ENCODE assay signal across 21 mouse cellular contexts in the genomic region with DNA sequence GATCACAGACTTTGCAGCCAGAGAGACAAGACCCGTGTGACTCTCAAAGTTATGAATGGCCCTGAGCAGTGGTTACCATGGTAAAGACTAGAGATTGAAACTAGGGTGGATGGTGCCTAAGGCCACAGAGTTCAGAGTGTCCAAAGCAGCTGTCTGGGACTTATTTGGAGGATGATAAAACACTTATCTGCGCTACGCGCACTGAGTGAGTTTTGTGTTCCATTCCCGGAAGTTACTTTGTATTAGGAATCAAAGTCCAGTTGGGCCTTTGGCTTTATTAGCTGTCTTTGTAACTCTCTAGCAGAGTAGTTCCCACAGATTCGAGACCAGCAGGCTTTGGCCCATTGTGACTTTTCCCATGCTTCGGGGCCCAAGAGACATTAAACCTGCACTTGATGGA.
DNase-seq lines count a peak whose midpoint lies in the region; ATAC-seq and TF ChIP-seq lines count a peak whose summit lies in the region.
"Had no signal": no experiment of that assay in that cellular context is flagged by ENCODE, and none has a peak within 500 bp of the region (broad histone marks: within the 10 kb centered on the region; RNA-seq: fewer than 3 reads in every experiment).

No protein-coding gene starts in this region.

- H3K4me2 ChIP-seq in lung, embryonic 16.5 days (ENCODE audit: low read depth, low read length), result no peak overlapping the region
- H3K4me2 ChIP-seq in intestine, postnatal 0 days (replicated peaks; ENCODE audit: low read depth), result no peak overlapping the region
- H3K4me2 ChIP-seq in stomach, postnatal 0 days (replicated peaks; ENCODE audit: low read depth), result no peak overlapping the region
- no peak overlapping the region for H3K4me2 ChIP-seq in hindbrain, embryonic 16.5 days (ENCODE audit: low read length)
- H3K4me2 ChIP-seq: hindbrain, embryonic 12.5 days; lung, embryonic 14.5 days; stomach, embryonic 15.5 days had no signal

- H3K36me3 ChIP-seq in lung, embryonic 16.5 days (ENCODE audit: control insufficient read depth, insufficient read depth, low read length), result no peaks in the 10 kb centered on the region
- no peaks in the 10 kb centered on the region for H3K36me3 ChIP-seq in intestine, postnatal 0 days (ENCODE audit: control insufficient read depth, insufficient read depth)
- H3K36me3 ChIP-seq in stomach, postnatal 0 days (ENCODE audit: control insufficient read depth, insufficient read depth, low read length), result no peaks in the 10 kb centered on the region
- H3K36me3 ChIP-seq in hindbrain, embryonic 16.5 days (ENCODE audit: control insufficient read depth, insufficient read depth, low read length), result no peaks in the 10 kb centered on the region
- H3K36me3 ChIP-seq: hindbrain, embryonic 12.5 days; stomach, embryonic 15.5 days had no signal

- ATAC-seq in lung, embryonic 16.5 days (ENCODE audit: low read depth), result no peak
- ATAC-seq in intestine, postnatal 0 days, result peak; percentile 71
- ATAC-seq in stomach, postnatal 0 days (ENCODE audit: low FRiP score, low TSS enrichment), result peak; percentile 49; the same call in 1 of the 2 replicates
- no peak for ATAC-seq in hindbrain, embryonic 16.5 days
- ATAC-seq: activated CD4-positive, CD25-positive, alpha-beta regulatory T cell, adult 4 months; forebrain, embryonic 16.5 days had no signal

- DNase-seq in gastrocnemius, adult 2 months, result peak; percentile 25
- DNase-seq in gastrocnemius, postnatal 36 days, result no peak
- DNase-seq in lung, postnatal 14 days, result no peak
- no peak for DNase-seq in stomach, postnatal 0 days (ENCODE audit: low spot score)
- no peak for DNase-seq in urinary bladder, postnatal 36 days (ENCODE audit: low spot score in 2 of 2)
- DNase-seq: adrenal gland, postnatal 36 days; cerebellum, postnatal 10 days; embryo, embryonic 11 days; kidney, adult 18-20 months; kidney, postnatal 36 days; liver; lung, embryonic 14.5 days; right cerebral cortex, postnatal 4 days had no signal

- 0 out of 2 replicates have a peak, but pooled peaks cover 3% of the 10 kb centered on the region for H3K4me1 ChIP-seq in lung, embryonic 16.5 days (replicated peaks; ENCODE audit: control insufficient read depth, insufficient read depth, low read length)
- no peaks in the 10 kb centered on the region for H3K4me1 ChIP-seq in intestine, postnatal 0 days (replicated peaks; ENCODE audit: control insufficient read depth, insufficient read depth, low read length)
- H3K4me1 ChIP-seq in stomach, postnatal 0 days (replicated peaks; ENCODE audit: control insufficient read depth, insufficient read depth), result no peaks in the 10 kb centered on the region
- no peaks in the 10 kb centered on the region for H3K4me1 ChIP-seq in hindbrain, embryonic 16.5 days (ENCODE audit: control insufficient read depth, insufficient read depth, low read depth, low read length)
- H3K4me1 ChIP-seq: hindbrain, embryonic 12.5 days; megakaryocyte, embryonic 14.5 days; stomach, embryonic 15.5 days had no signal

- no peak for TF ChIP-seq EP300 in stomach, postnatal 0 days (optimal IDR thresholded peaks at IDR 0.05)

- peak overlapping the region; percentile 72 for H3K27ac ChIP-seq in gastrocnemius, adult 2 months
- 0 out of 2 replicates have a peak overlapping the region, but pooled peaks have one; percentile 12 for H3K27ac ChIP-seq in lung, embryonic 16.5 days (ENCODE audit: low read length)
- no peak overlapping the region for H3K27ac ChIP-seq in intestine, postnatal 0 days (ENCODE audit: low read depth, low read length)
- H3K27ac ChIP-seq in stomach, postnatal 0 days (replicated peaks), result peak overlapping the region; percentile 9; the same call in 1 of the 2 replicates
- H3K27ac ChIP-seq in hindbrain, embryonic 16.5 days (ENCODE audit: low read depth, low read length), result no peak overlapping the region
- H3K27ac ChIP-seq: hindbrain, embryonic 12.5 days; stomach, embryonic 15.5 days had no signal

- WGBS in lung, embryonic 16.5 days, result 80% methylated on average over 7 of the region's 7 CpGs
- 48% methylated on average over 7 of the region's 7 CpGs for WGBS in intestine, postnatal 0 days
- 72% methylated on average over 7 of the region's 7 CpGs for WGBS in stomach, postnatal 0 days
- WGBS in hindbrain, embryonic 16.5 days, result 69% methylated on average over 7 of the region's 7 CpGs

- no peak overlapping the region for H3K9ac ChIP-seq in lung, embryonic 16.5 days (ENCODE audit: low read length)
- no peak overlapping the region for H3K9ac ChIP-seq in intestine, postnatal 0 days (ENCODE audit: low read depth, low read length)
- H3K9ac ChIP-seq in stomach, postnatal 0 days (ENCODE audit: low read length), result no peak overlapping the region
- H3K9ac ChIP-seq in hindbrain, embryonic 16.5 days (ENCODE audit: low read depth, low read length), result no peak overlapping the region
- H3K9ac ChIP-seq: hindbrain, embryonic 12.5 days; lung, embryonic 14.5 days; stomach, embryonic 15.5 days had no signal

- H3K4me3 ChIP-seq in gastrocnemius, adult 2 months, result no peak overlapping the region; the same call in 1 of the 2 replicates
- H3K4me3 ChIP-seq in lung, embryonic 16.5 days (ENCODE audit: low read length), result no peak overlapping the region
- no peak overlapping the region for H3K4me3 ChIP-seq in intestine, postnatal 0 days (ENCODE audit: low read depth, low read length)
- H3K4me3 ChIP-seq in stomach, postnatal 0 days (ENCODE audit: low read depth, low read length), result no peak overlapping the region
- H3K4me3 ChIP-seq in hindbrain, embryonic 16.5 days (ENCODE audit: low read length), result no peak overlapping the region
- H3K4me3 ChIP-seq: hindbrain, embryonic 12.5 days; megakaryocyte, embryonic 14.5 days; stomach, embryonic 15.5 days had no signal

- no peaks in the 10 kb centered on the region for H3K9me3 ChIP-seq in lung, embryonic 16.5 days (ENCODE audit: control insufficient read depth, low read length)
- H3K9me3 ChIP-seq in intestine, postnatal 0 days (ENCODE audit: control insufficient read depth), result no peaks in the 10 kb centered on the region
- H3K9me3 ChIP-seq in stomach, postnatal 0 days (ENCODE audit: control insufficient read depth, low read length), result no peaks in the 10 kb centered on the region
- H3K9me3 ChIP-seq in hindbrain, embryonic 16.5 days (ENCODE audit: control insufficient read depth, low read length), result no peaks in the 10 kb centered on the region
- H3K9me3 ChIP-seq: hindbrain, embryonic 12.5 days; megakaryocyte, embryonic 14.5 days; stomach, embryonic 15.5 days had no signal

- TF ChIP-seq CTCF in gastrocnemius, adult 2 months (IDR thresholded peaks at IDR 0.05), result no peak
- TF ChIP-seq CTCF in intestine, postnatal 0 days (IDR thresholded peaks at IDR 0.05; ENCODE audit: low read depth), result no peak
- TF ChIP-seq CTCF in stomach, postnatal 0 days (IDR thresholded peaks at IDR 0.05; ENCODE audit: low read depth), result no peak

- no peaks in the 10 kb centered on the region for H3K27me3 ChIP-seq in lung, embryonic 16.5 days (ENCODE audit: control insufficient read depth, insufficient read depth, low read depth, low read length)
- no peaks in the 10 kb centered on the region for H3K27me3 ChIP-seq in intestine, postnatal 0 days (replicated peaks; ENCODE audit: control insufficient read depth, insufficient read depth, low read length)
- H3K27me3 ChIP-seq in stomach, postnatal 0 days (ENCODE audit: control insufficient read depth, insufficient read depth, low read length), result no peaks in the 10 kb centered on the region
- no peaks in the 10 kb centered on the region for H3K27me3 ChIP-seq in hindbrain, embryonic 16.5 days (replicated peaks; ENCODE audit: control insufficient read depth, insufficient read depth, low read length)
- H3K27me3 ChIP-seq: hindbrain, embryonic 12.5 days; megakaryocyte, embryonic 14.5 days; stomach, embryonic 15.5 days had no signal

- intact Hi-C loops in gastrocnemius, adult 2 months (cut with DNase I), result no loop called here
- intact Hi-C loops in gastrocnemius, postnatal 36 days (cut with DNase I), result no loop called here

Comparison
In these comparisons a context has a peak if more than half of its experiments do, and no peak if none do; other contexts are left out.
1. H3K27ac ChIP-seq: peak in gastrocnemius, adult 2 months (single experiment), lung, embryonic 16.5 days (single experiment) and stomach, postnatal 0 days (single experiment); none in intestine, postnatal 0 days (single experiment) and hindbrain, embryonic 16.5 days (single experiment).
2. ATAC-seq: peak in intestine, postnatal 0 days (single experiment) and stomach, postnatal 0 days (single experiment); none in lung, embryonic 16.5 days (single experiment) and hindbrain, embryonic 16.5 days (single experiment).